Mouse (Mus musculus) erythroid progenitor cell, adult 5-6 weeks (primary cell): ENCODE data around the gene Pld1. TPM values are rescaled to one million over a fixed set of nuclear protein-coding genes. Genes with fewer than 3 reads are reported as not detected.

ENCODE experiments used
- total RNA-seq, 2 experiments: library from RNA; stranded (forward) in 1 of 2; stranded (reverse) in 1 of 2; fragments of 150-400 nt in 1 of 2; fragments of 186-747, 209-891 nt in 1 of 2; gene quantifications; 2 replicates each; pipeline versions ENCODE4 v1.2.3 to v1.2.4; 2015 to 2017; ENCODE audit warnings: low replicate concordance in 2 of 2

Gene Pld1
- total RNA-seq, 2 experiments from 2014 or later = 0.61 to 2.9 TPM

Other genes with a start within 250 kb of the Pld1 start
- gene Fndc3b, start 227.4 kb upstream of the Pld1 start, total RNA-seq (2015; ENCODE audit: low replicate concordance) = 1.3 and 1.4 TPM in 2 replicates
- 1.3 and 1.8 TPM in 2 replicates for gene Fndc3b, start 227.4 kb upstream of the Pld1 start, total RNA-seq (2017; ENCODE audit: low replicate concordance)
- gene Tmem212, start 42.3 kb upstream of the Pld1 start, total RNA-seq (2015; ENCODE audit: low replicate concordance) = not detected in 2 replicates
- not detected in 2 replicates for gene Tmem212, start 42.3 kb upstream of the Pld1 start, total RNA-seq (2017; ENCODE audit: low replicate concordance)